Mouse (Mus musculus): ENCODE results near the gene Sp100.
"Not testable (repeated sequence)": the region's sequence is repeated elsewhere in the genome, so short reads cannot be mapped to it uniquely, and the experiment has no call there.

Sp100 gene

DNA sequence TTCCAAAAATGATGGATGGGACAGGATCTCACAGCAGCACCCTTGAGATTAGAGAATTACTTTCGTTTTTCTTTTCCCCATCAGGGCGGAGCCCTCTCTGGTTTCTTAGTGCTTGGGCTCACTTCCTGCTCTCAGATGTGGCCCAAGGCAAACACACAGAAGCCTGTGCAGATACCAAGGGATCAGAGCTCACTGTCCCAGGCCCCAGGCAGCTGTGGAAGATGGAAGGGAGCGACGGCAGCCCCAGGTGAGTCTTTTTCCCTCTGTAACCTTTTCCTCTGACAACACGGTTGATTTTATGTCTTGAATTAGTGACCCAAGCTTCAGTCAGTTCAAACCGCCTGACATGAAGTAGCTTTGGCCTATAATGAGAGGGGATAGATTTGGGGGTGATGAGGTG, at the start of gene Sp100:
Gene Sp100 (plus strand): TSS at position 108 of the 400 bp plus-strand sequence.
- CTCF ChIA-PET, result not testable (repeated sequence)
- POLR2A ChIA-PET, result interaction anchor here in 1 of 4 experiments (0.6 kb wide), 1 partner anchor 609 kb away, joined by 3 read pairs; no protein-coding TSS in a partner anchor

DNA sequence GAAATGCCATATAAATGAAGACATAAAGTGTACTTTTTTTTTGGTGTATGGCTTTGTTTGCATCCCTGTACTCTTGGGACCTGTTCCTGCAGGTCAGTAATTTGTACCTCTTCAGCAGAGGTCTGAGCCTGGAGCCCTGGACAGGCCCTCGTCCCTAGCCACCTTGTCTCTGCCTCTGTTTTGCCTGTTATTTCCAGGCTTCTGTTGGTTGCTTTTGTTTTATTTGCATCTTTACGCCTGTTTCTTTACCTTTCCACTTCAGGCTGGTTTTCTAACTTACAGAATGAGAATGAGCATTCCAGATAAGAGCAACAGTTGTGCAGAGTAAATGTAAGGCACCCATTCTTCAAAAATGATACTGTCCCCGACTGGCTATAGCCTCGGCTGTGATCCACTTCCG, 49.7 kb upstream of the Sp100 start, which contains the start of gene Sp140:
Gene Sp140 (plus strand): TSS at position 301 of the 400 bp plus-strand sequence.
- POLR2A ChIA-PET, CTCF ChIA-PET: not testable (repeated sequence)

DNA sequence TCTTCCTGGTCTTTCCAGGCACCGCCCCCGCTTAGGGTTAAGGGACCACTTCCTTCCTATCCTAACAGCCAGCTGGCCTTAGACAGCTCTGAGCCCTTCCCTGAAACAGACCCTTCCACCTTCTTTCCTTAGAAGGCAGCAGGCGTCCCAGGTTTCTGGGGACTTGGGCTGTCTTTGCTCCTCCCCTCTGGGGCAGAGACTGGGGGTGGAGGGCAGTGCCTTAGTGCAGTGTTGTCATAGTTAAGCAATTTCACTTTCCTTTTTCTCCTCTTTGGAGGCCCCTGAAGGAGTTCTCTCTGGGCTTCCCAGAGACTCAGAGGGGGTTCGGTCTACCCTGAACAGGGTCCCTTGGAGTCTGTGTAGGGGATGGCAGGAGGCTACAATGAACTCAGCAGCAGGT, 49.0 kb upstream of the Sp100 start:
- POLR2A ChIA-PET, CTCF ChIA-PET: not testable (repeated sequence)

DNA sequence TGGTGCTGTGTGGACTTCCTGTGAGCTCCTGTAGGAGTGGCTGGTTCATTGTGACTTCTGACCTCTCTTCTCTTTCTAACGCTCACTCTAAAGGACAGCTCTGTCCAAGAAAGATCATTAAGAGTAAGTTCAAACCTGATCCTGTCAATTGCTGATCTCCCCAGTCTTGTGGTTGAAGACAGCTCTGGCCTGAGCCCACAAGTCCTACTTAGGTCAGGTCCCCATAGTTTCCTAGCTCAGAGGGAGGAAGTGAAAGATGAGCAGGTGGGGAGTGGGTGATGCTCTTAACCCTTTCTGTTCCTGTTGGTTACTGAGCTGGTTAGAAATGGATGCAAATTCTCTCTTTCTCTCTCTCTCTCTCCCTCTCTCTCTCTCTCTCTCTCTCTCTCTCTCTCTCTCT, 45.4 kb upstream of the Sp100 start:
- CTCF ChIA-PET, POLR2A ChIA-PET: not testable (repeated sequence)

DNA sequence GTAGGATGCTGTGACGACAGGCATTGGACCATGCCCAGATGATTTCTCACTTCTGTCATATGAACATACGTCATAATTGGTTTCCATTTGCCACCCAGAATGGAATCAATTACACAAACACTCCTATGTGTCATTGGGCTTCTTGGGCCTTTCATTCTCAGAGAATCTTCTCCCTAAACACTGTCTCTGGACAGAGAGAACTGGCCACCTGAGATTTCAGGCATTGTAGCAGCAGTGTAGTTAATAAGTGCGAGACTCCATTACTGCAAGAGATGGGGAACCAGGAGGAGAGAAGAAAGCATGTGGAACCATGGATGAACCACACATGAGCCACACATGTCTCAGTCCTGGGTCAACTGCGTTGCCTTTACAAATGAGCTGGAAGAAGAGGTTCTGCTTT, 41.4 kb upstream of the Sp100 start:
- CTCF ChIA-PET, POLR2A ChIA-PET: not testable (repeated sequence)

DNA sequence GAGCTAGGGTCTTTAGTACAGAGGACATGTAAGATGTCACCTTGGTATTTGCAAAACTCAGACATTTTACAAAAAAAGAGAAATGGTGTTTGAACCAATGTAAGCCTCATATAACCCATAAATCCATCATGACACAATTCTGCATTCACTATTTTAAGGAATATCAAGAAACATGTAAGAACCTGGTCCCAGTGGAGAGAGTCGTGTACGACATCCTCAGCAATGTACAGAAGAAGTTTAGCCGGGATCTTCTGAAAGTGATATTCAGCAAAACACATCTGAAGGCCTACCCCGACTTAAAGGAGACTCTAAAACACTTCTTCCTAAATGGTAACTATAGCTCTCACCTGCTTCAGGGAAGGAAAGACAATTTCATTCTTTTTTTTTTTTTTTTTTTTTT, 39.2 kb upstream of the Sp100 start:
- POLR2A ChIA-PET, CTCF ChIA-PET: not testable (repeated sequence)

DNA sequence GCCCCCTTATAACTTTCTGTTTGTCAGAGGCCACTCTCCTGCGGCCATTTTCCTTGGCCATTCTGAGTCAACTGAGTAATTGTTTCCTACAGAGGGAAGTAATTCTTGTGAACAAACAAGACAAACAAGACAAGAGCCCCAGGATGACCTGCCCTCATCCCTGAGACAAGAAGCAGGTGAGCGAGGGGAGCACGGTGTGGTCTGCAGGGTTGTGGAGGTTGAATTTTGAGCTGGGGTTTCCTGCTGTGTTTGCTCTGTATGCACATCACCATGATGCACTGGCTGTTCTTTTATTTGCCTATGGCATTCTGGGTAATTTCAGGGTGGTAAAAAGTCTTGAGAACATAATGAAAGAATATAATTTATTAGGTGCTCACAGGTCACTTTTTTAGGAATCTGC, 34.7 kb upstream of the Sp100 start:
- CTCF ChIA-PET, POLR2A ChIA-PET: not testable (repeated sequence)

DNA sequence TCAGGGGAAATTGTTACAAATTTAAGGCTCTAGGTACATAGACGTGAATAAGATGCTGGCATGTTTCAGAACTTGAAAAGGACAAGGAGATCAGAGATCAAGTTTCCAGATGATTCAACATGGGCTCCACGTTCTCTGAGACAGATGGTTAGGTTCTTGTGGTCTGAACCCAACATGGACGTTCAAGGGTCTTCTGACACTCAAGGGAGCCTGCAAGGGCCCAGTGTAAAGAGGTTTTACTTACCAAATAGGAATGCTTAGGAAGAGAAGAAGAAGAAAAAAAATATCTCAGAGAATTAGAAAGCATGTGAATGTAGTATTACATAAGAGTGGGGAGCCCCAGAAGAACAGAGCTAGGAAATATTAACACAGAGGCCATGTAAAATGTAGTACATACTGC, 34.0 kb upstream of the Sp100 start:
- POLR2A ChIA-PET, CTCF ChIA-PET: not testable (repeated sequence)

DNA sequence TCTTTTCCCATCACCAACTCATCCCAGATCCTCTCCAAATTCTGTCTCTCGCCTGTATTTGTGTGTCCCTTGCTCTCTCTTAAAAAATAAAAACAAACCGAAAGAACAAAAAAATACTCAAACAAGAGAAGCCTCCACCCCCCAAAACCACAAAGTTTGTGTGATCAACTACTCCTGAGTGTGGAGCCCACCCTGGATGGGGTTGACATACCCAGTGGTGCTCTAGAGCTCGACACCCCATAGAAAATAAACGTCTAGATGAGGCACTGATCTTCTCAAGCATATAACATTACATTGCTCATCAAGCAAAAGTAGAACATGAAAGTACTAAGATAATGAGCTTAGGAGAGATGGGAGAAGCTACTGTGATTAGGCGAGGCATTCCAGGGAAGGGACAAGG, 32.6 kb upstream of the Sp100 start:
- CTCF ChIA-PET, POLR2A ChIA-PET: not testable (repeated sequence)

DNA sequence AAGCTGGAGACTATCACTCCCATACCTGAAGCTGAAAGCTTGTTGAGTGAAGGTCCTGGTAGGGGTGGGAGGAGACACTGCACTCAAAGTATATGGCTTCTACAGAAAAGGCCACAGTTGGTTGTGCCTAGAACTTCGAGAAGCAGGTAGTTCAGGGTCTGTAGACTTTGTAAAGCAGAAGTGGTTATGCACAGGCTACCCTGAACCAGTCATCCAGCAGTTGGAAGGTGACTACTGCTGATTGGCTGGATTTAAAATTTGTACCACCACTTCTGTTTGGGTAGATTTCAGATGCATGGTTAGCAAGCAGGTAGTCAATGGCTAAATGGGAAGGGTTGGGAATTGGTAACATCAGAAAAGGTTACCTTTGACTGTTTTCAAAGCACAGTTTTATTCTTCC, 31.1 kb upstream of the Sp100 start:
- POLR2A ChIA-PET, CTCF ChIA-PET: not testable (repeated sequence)

DNA sequence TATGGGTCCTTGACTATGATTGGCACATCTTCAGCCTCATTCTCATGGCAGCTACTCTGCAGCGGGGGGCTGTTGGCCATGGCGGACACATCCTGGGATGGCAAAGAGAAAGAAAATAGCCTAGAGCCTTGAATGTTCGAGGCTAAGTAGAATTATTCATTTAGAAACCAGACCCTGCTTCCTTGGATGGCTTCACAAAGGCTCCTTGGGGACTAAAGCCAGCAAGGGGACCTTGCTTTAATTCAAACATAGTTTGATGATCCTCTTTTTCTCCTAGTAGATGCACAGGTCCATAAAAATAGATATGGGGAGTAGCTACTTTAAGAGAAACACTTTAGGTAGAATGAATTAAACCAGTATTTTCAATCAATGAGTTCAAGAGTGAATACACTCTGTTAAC, 12.9 kb upstream of the Sp100 start:
- POLR2A ChIA-PET, CTCF ChIA-PET: not testable (repeated sequence)

DNA sequence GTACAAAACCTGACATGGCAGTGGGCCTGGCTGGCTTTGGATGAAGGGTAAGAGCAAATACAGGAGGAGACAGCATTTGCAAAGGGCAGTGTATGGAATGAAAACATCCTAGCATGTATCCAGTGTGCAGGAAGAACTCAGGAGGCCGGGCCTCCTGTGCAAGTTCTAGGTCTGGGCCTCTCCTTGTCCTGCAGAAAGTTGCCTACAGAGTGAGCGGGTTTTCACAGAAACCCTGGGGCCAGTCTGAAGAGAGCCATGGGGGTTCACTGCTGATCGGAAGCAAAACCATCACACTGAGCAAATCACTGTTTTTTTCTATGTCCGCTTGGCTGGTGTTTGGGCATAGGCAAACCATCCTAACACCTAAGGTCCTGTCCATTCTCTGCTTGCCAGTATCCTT, 11.6 kb upstream of the Sp100 start:
- CTCF ChIA-PET, POLR2A ChIA-PET: not testable (repeated sequence)

DNA sequence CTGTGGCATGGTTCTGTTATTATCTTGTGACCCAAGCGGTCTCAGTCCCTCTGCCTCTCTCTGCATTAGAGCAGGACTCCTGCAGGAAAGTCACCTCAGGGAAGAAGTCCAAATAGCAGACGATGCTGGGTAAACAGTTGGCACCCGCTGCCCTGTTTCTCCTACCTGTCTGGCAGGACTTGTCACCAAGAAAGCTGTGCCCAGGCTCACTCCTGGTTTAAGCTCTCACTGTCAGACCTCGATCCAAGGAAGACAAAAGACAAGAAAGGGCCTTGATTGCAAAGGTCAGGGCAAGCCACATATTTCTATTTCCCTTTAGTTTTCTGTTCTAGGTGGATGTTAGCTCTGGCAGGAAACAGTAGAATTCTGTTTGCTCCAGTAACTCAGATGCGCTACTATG, 736 bp downstream of the Sp100 start:
- POLR2A ChIA-PET, CTCF ChIA-PET: not testable (repeated sequence)

DNA sequence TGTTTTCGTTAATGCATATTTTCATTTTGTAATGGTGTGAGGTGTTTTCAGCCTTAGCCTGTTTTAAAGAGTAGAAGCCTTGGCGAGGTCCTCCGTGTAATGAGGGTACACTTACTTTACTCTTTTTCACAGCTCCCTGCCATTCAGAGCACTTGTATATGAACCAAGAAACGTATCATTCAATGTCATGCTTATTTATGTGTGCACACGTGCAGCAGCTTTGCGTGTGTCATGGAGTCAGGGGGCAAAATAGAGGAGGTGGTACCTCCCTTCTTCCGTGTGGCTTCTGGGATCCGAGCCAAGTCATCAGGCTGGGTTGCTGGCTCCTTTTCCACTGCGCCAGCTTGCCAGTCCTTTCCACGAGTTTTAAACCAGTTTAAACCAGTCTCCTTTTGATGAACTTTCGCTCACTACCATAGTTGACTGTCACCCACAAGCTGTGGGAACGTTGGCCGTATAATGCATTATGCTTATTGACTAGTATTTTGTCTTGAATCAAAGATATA, 2.0 kb downstream of the Sp100 start:
- CTCF ChIA-PET, POLR2A ChIA-PET: not testable (repeated sequence)

DNA sequence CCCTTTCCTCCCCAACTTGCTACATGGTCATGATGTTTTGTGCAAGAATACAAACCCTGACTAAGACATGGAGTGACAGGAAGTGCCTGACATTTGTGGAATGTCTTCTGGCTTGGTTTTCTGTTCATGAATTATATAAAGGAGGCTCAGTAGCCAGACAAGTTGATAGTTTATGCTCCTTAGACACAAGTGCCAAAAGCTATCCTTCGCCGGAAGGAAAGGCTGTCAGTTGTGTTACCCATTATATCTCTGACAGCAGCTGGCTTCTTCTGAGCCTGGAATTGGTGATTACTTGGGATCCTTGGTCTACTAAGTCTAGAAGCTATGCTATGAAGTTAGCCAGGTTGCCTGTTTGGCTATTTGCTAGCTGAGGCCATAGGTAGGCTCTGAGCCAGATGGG, 7.4 kb downstream of the Sp100 start:
- POLR2A ChIA-PET, CTCF ChIA-PET: not testable (repeated sequence)

DNA sequence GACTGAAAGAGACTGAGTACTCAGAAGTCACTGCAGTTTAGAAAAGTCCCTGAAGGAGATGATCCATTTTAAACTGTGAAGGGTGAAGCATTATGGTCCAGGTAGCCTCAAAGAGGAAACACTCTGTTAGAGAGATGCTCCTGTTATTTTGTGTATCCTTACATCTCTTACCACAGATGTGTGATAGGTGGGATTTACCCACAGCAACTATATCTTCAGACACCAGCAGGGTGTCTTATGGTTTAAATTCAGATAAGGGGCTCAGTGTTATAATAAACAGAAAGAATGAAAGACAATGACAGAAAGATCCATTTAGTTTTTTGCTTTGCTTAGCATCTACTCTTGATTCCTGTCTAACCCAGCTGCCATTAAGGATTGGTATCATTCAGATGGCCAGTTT, 14.5 kb downstream of the Sp100 start:
- CTCF ChIA-PET, result no interaction called here

DNA sequence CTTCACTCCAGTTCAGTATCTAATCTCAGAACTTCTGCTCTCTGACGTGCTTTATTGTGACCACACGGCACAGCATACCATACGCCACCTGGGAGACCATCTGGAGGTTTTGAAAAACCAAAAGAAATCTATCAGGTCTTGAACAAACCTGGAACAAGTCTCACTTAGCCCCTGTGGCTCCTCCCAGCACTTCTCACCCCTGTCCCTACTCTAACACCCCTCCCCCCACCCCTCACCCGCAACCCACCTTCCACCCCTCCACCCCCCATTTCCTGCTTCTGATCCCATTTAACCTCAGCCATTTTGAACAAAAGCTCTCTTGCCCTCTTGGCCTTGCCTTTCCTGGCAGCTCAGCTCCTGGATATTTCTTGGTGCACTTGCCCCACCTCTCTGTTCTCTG, 30.4 kb downstream of the Sp100 start:
- POLR2A ChIA-PET, result interaction anchor here in 1 of 4 experiments (0.6 kb wide), 1 partner anchor 707 kb away, joined by 3 read pairs; no protein-coding TSS in a partner anchor
- CTCF ChIA-PET, result interaction anchor here in 1 of 4 experiments (0.8 kb wide), 1 partner anchor 113 kb away, joined by 3 read pairs; no protein-coding TSS in a partner anchor

More for the DNA sequence above, 14.5 kb downstream of the Sp100 start:
- POLR2A ChIA-PET, result no interaction called here

DNA sequence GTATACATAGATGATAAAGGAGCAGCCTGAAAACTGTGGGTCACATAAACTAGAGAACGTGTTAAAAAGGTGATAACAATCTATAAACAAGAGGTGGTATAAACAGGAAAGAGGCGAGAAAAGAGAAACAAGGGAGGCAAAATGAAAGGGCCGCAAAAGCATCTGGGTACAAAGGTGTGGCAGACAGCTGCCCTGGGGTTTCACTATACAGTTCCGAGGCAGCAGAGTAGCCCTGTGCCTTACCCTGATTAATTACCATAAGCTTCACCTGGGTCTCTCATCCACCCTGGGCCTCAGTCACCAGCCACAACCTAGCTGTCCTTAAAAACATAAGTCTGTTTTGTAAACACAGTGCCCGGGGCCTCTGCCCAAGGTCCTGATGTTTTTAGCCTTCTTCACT, 36.9 kb downstream of the Sp100 start:
- ChIA-PET CTCF (no interaction called here), POLR2A (no interaction called here)

DNA sequence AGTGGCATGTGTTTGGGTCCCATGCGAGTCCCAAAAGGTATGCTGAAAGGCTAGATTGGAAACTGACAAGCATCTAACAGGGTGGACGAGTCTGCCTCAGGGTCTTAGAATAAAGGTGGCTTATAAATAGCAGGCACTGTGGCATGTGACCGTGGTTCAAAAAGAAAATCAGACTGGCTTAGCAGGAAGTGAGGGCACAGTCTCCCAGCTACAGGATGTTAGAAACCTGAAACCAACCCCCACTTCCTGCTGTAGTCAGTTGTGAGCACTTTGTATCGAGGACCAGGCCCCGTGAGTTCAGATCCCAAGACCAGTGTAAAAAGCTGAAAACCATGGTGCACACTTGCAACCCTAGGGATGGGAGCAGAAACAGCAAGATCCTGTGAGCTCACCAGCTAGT, 37.6 kb downstream of the Sp100 start:
- CTCF ChIA-PET, result no interaction called here
- POLR2A ChIA-PET, result interaction anchor here in 1 of 4 experiments (0.9 kb wide), 1 partner anchor 12 kb away, joined by 3 read pairs; no protein-coding TSS in a partner anchor

DNA sequence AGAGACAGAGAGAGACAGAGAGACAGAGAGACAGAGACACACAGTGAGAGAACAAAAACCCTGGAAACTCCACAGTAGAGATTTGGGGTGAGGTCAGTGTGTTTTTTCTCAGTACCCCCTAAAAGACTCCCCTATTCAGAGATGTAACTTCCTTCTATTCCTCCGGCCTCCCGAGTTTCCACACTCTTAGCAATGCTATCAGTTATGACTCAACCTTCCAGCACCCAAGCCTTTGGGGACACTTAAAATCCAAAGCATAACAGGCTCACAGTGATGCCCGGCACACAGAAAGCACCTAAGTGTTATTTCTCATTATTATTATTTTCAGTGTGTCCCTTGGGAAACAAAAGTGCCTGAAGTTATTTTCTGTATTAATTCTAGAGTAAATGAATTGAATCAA, 40.8 kb downstream of the Sp100 start:
- POLR2A ChIA-PET, result no interaction called here

DNA sequence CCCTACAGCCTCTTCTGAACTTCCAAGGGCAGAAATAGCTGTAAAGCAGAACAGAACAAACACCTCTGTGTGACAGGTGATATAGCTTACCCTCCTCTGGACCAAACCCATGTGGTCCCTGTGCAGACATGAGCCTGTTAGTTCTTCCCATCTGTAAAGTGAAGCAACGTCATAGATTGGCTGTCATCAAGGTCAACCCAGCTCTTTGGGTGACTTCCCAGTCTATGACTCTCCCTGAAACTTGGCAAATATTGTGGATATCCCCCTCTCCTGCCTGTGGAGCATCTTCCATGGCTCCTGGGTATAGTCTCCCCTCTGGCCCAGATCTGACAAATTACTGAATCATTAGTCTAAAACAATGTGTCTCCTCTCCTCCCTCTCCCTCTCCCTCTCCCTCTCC, 42.5 kb downstream of the Sp100 start:
- ChIA-PET POLR2A (no interaction called here), CTCF (no interaction called here)

More for the DNA sequence above, 40.8 kb downstream of the Sp100 start:
- CTCF ChIA-PET, result no interaction called here

DNA sequence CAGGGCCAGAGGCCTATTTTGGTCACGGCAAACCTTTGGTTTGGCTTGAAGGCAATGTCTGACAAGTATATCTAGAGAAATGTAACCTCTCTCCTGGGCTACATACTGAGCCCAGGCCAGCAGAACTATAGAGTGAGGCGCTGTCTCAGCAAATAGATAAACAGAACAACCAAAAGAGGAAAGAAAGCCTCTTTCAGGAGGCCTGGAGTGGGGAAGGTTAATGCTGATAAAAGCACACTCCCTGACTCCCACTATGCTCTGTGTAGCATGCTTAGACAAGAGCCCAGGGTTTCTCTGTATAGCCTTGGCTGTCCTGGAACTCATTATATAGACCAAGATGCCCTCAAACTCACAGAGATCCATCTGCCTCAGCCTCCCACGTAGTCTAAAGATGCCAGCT, 43.5 kb downstream of the Sp100 start:
- POLR2A ChIA-PET, result no interaction called here
- CTCF ChIA-PET, result no interaction called here

DNA sequence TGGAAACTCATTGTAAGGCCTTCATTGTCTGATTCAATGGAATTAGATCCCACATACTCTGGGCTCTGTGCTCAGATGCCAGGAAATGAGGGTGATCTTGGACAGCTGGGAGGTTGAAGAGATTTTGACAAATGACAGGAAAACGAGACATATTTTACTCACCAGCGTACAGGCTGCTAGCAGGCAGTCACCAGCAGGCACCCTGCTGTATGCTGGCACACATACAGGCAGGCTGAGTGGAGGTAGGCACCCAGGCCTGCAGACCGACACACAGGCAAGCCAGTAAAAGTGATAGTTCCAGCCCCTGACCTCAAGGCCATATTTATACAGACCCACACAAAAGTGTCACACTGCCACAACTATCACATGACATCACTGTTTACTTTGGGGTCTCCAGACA, 45.9 kb downstream of the Sp100 start:
- ChIA-PET POLR2A (no interaction called here), CTCF (no interaction called here)

Measured in embryonic stem cell, embryonic (primary cell).